Mouse (Mus musculus) thymus, adult 18-20 months (tissue): ENCODE measurements around the gene Ubald1.

ENCODE experiments used
- DNase-seq, 2 experiments: peaks; one replicate each; pipeline ENCODE4 v3.0.0; 2022; ENCODE audit warnings: mixed read lengths in 2 of 2

Gene Ubald1

GRCm38 (mm10) chr16:4898881-4899280, 18.8 kb upstream of the Ubald1 start:
- no peak for DNase-seq

- no peak for DNase-seq
These were observed 17.1 kb upstream of the Ubald1 start for GRCm38 (mm10) chr16:4897146-4897730.

- no peak for DNase-seq
These were observed 16.3 kb upstream of the Ubald1 start for GRCm38 (mm10) chr16:4896249-4897027.

GRCm38 (mm10) chr16:4894201-4894908, 14.2 kb upstream of the Ubald1 start:
- no peak for DNase-seq

- DNase-seq, result no peak
These were observed 12.1 kb upstream of the Ubald1 start for GRCm38 (mm10) chr16:4892171-4892570.

- DNase-seq, result no peak
These were observed 10.1 kb upstream of the Ubald1 start for GRCm38 (mm10) chr16:4890201-4890709.

- DNase-seq, result no peak
These were observed 6.5 kb upstream of the Ubald1 start for GRCm38 (mm10) chr16:4886690-4887020.

- DNase-seq, result peak; percentile 68 to 75
These were observed 5.9 kb upstream of the Ubald1 start, which contains the start of gene Mgrn1 for GRCm38 (mm10) chr16:4885760-4886689. Gene Mgrn1, plus strand, starts transcription at chr16:4886249.

- no peak for DNase-seq
These were observed 4.8 kb upstream of the Ubald1 start for GRCm38 (mm10) chr16:4884930-4885329.

- DNase-seq, result no peak
These were observed 1.6 kb upstream of the Ubald1 start for GRCm38 (mm10) chr16:4881400-4882351.

GRCm38 (mm10) chr16:4879708-4880124, 399 bp downstream of the Ubald1 start:
- peak; percentile 77 to 81 for DNase-seq

GRCm38 (mm10) chr16:4879101-4879707, 911 bp downstream of the Ubald1 start:
- DNase-seq, result peak; percentile 37 to 47

- peak; percentile 61 to 67 for DNase-seq
These were observed 1.8 kb downstream of the Ubald1 start for GRCm38 (mm10) chr16:4878192-4878885.

- DNase-seq, result no peak
These were observed 2.4 kb downstream of the Ubald1 start for GRCm38 (mm10) chr16:4877701-4878100.

- DNase-seq, result no peak
These were observed 2.9 kb downstream of the Ubald1 start for GRCm38 (mm10) chr16:4877195-4877594.

- DNase-seq, result no peak
These were observed 4.0 kb downstream of the Ubald1 start for GRCm38 (mm10) chr16:4876033-4876680.

GRCm38 (mm10) chr16:4875198-4876032, 4.7 kb downstream of the Ubald1 start:
- no peak for DNase-seq

- DNase-seq, result no peak
These were observed 8.2 kb downstream of the Ubald1 start for GRCm38 (mm10) chr16:4871926-4872325.

GRCm38 (mm10) chr16:4870490-4870889, 9.6 kb downstream of the Ubald1 start:
- DNase-seq, result no peak
